Mouse (Mus musculus) B cell, adult 62 days (primary cell): ENCODE data around the gene Odf3. TPM values are rescaled to one million over a fixed set of nuclear protein-coding genes. Genes with fewer than 3 reads are reported as not detected.

ENCODE experiments used
- total RNA-seq: library from RNA; stranded (reverse); gene quantifications from 4 replicates; pipeline ENCODE4 v1.2.4, GENCODE M21; 2023

The Odf3 gene
- total RNA-seq: not detected in 4 replicates

GRCm38 (mm10) chr7:140847755-140848580 lies at the start of gene Odf3:
Gene Odf3 (plus strand): TSS chr7:140847805.

GRCm38 (mm10) chr7:140821653-140822329 lies 25.8 kb upstream of the Odf3 start, which contains the start of gene Zfp941:
Gene Zfp941 (minus strand): TSS chr7:140822178.

GRCm38 (mm10) chr7:140834968-140835757 lies 12.4 kb upstream of the Odf3 start, which contains the start of gene Urah:
Gene Urah (plus strand): TSS chr7:140835018.

GRCm38 (mm10) chr7:140844905-140845665 lies 2.5 kb upstream of the Odf3 start, which contains the start of gene Scgb1c1:
Gene Scgb1c1 (plus strand): TSS chr7:140845547.

DNA sequence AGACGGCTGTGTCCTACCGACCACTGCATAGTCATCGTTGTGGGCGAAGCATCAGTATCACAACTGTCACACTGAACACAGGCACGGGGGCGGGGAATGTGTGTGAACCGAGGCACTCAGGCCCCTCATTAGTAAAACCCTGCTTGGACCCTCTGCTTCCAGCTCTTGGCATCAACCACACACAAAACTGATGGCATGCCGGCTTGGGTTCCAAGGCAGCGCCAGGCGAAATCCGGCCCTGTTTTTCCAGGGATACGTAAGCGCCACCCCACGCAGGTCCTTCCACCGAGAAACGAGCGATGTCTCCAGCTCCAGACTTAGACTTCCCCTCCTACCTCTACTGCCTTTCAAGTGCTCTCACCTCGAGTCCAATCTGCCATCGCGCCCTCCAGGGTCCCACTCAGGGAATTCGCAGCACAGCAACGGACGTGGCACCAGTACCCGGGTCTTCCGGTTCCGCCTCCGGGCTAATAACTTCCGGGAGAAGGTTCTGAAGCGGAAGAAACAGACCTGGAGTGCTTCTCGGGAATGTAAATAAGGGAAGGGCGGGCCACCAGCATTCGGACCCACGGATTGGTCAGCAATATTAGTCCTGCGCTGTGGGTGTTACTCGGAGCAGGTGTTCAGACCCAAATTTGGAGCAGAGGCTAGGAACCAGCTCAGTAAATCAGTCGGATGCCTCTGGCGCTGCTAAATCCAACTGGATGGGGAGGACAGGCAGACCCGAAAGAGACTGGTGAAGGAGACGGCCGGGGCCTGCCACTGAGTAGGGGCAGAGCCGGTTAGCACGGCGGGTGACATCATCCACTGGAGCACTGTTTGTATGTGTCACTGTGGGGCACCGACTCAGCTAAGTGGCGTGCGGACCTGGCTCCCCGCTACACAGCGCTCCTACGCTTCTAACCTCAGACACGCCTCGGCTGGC lies 8.5 kb downstream of the Odf3 start, which contains the start of gene Gm45785:
Gm45785 (minus strand) TSS at position 472 of the 925 bp plus-strand sequence.

GRCm38 (mm10) chr7:140856785-140857549 lies 9.4 kb downstream of the Odf3 start, which contains the start of gene Ric8a:
Gene Ric8a (plus strand): TSS chr7:140856957.

DNA sequence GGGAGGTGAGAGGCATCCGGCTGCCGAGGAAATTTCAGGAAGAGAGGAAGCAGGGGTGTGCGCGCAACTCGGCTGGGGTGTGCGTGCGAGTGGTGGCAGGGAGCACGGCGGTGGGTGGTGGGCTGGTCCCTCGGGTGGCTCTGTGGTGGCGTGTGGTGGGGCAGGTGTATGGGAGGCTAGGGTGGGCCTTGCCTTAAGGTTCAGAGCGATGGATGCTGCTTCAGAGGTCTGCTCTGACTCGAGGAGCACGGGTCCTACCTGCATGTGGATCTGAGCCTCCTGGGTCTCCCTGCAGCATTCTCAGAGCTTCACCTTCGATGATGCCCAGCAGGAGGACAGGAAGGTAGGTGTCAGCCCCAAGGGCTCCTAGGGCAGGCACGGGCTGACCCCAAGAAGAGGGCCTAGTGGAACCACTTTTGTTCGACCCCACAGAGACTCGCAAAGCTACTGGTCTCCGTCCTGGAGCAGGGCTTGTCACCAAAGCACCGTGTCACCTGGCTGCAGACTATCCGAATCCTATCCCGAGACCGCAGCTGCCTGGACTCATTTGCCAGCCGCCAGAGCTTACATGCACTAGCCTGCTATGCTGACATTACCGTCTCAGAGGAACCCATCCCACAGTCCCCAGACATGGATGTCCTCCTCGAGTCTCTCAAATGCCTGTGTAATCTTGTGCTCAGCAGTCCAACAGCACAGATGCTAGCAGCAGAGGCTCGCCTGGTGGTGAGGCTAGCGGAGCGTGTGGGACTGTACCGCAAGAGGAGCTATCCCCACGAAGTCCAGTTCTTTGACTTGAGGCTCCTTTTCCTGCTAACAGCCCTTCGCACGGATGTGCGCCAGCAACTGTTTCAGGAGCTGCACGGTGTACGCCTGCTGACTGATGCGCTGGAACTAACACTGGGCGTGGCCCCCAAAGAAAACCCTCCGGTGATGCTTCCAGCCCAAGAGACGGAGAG lies 10.2 kb downstream of the Odf3 start, which contains the start of gene Bet1l:
Bet1l (minus strand) TSS at position 28 of the 956 bp plus-strand sequence.

DNA sequence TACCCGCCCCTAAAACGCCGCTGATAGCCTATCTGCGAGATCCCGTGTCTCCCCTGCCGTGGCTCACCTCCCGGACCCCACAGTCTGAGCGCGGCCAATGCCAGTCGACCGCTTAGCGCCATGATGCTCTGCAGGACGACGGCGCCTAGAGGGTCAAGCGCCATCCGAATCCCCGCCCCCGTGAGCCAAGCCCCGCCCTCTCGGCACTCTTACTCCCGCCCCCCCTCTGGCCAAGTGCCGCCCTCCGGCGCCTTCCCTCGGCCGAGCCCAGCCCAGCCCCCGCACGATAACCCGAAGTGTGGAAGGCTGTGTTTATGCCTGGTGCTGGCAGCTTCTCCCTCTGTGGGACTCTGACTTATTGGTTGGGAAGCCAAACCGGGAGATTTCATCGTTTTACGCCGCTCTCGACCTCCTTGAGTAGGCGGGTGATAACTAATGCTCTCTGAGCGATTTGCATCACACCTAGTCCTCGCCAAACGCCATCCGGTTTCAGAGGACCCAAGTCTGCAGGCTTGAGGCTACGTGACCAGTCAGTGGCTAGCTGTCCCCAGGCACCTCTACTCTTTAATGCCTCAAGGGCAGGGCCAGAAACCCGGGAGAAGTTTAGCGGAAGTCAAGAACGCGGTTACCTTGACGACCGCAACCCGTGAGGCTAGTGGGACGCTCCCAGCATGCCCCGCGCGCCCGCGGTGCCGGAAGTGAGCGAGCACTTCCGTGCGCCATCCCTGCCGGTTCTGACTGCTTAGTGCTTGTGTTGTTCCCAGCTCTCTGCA lies 34.3 kb downstream of the Odf3 start, which contains the start of the genes Psmd13 and Sirt3:
Psmd13 (plus strand) TSS at position 273 of the 773 bp plus-strand sequence.
Sirt3 (minus strand) TSS at position 614 of the 773 bp plus-strand sequence.

GRCm38 (mm10) chr7:140900220-140900619 lies 52.6 kb downstream of the Odf3 start, which contains the start of gene Cox8b:
Gene Cox8b (minus strand): TSS chr7:140900446.

Other genes starting within 250 kb of the Odf3 start
- gene Olfr46, start 246.5 kb upstream of the Odf3 start, total RNA-seq: not detected in 4 replicates
- not detected in 4 replicates for gene Olfr61, start 218.8 kb upstream of the Odf3 start, total RNA-seq
- gene Olfr53, start 201.4 kb upstream of the Odf3 start, total RNA-seq: not detected in 4 replicates
- gene Olfr539, start 187.9 kb upstream of the Odf3 start, total RNA-seq: not detected in 4 replicates
- gene Olfr45, start 165.9 kb upstream of the Odf3 start, total RNA-seq: not detected in 4 replicates
- gene Olfr541, start 150.5 kb upstream of the Odf3 start, total RNA-seq: not detected in 4 replicates
- gene Cyp2e1, start 84.1 kb upstream of the Odf3 start, total RNA-seq: not detected in 4 replicates
- gene Syce1, start 60.0 kb upstream of the Odf3 start, total RNA-seq: not detected in 4 replicates
- not detected in 4 replicates for gene Zfp941, start 25.6 kb upstream of the Odf3 start, total RNA-seq
- not detected in 4 replicates for gene Urah, start 12.8 kb upstream of the Odf3 start, total RNA-seq
- gene Scgb1c1, start 2.3 kb upstream of the Odf3 start, total RNA-seq: not detected in 4 replicates
- not detected in 4 replicates for gene Gm45785, start 8.5 kb downstream of the Odf3 start, total RNA-seq
- 93.4 to 117 TPM (median 99.1 TPM) in 4 replicates for gene Ric8a, start 9.2 kb downstream of the Odf3 start, total RNA-seq
- gene Bet1l, start 9.8 kb downstream of the Odf3 start, total RNA-seq: 18.9 to 23.9 TPM (median 22.0 TPM) in 4 replicates
- 76.1 to 84.1 TPM (median 77.2 TPM) in 4 replicates for gene Psmd13, start 34.2 kb downstream of the Odf3 start, total RNA-seq
- 7.3 to 10.8 TPM (median 8.6 TPM) in 4 replicates for gene Sirt3, start 34.5 kb downstream of the Odf3 start, total RNA-seq
- not detected in 4 replicates for gene Cox8b, start 52.6 kb downstream of the Odf3 start, total RNA-seq
- gene Nlrp6, start 73.1 kb downstream of the Odf3 start, total RNA-seq: not detected in 4 replicates
- 15.9 to 23.8 TPM (median 18.4 TPM) in 4 replicates for gene Pgghg, start 93.6 kb downstream of the Odf3 start, total RNA-seq
- gene Ifitm5, start 102.5 kb downstream of the Odf3 start, total RNA-seq: not detected in 4 replicates
- gene Gm45717, start 108.1 kb downstream of the Odf3 start, total RNA-seq: not detected in 4 replicates
- gene Ifitm2, start 108.2 kb downstream of the Odf3 start, total RNA-seq: 10.4 to 16.2 TPM (median 12.9 TPM) in 4 replicates
- gene Ifitm1, start 119.4 kb downstream of the Odf3 start, total RNA-seq: 1.2 TPM in 1 of 4 replicates, not detected in the others
- 3.2 to 7.5 TPM (median 4.5 TPM) in 4 replicates for gene Ifitm3, start 163.0 kb downstream of the Odf3 start, total RNA-seq
- 1.6 to 1.9 TPM in 2 of 4 replicates, not detected in the others for gene Ifitm6, start 170.1 kb downstream of the Odf3 start, total RNA-seq
- not detected in 4 replicates for gene Gm17387, start 181.3 kb downstream of the Odf3 start, total RNA-seq
- not detected in 4 replicates for gene B4galnt4, start 213.3 kb downstream of the Odf3 start, total RNA-seq
- gene Pkp3, start 230.4 kb downstream of the Odf3 start, total RNA-seq: 21.8 to 29.7 TPM (median 25.9 TPM) in 4 replicates